Mouse (Mus musculus): ENCODE measurements around the gene Tgfbrap1. TPM values are rescaled to one million over a fixed set of nuclear protein-coding genes. Genes with fewer than 3 reads are reported as not detected.

Tgfbrap1 gene
- total and polyA plus RNA-seq, 2 experiments from 2014 or later, result 4.5 to 8.7 TPM

- TF ChIP-seq CTCF (IDR thresholded peaks at IDR 0.05; ENCODE audit: low read depth) (no peak), EP300 (IDR thresholded peaks at IDR 0.05; ENCODE audit: low read depth) (no peak)
- Histone ChIP-seq H3K36me3 (replicated peaks; ENCODE audit: control insufficient read depth, insufficient read depth, low read length) (peaks cover 41% of the 10 kb centered on the region), H3K4me2 (ENCODE audit: low read depth, low read length) (no peak overlapping the region), H3K4me1 (ENCODE audit: control insufficient read depth, insufficient read depth) (no peaks in the 10 kb centered on the region), H3K27me3 (ENCODE audit: control insufficient read depth, insufficient read depth, low read length) (no peaks in the 10 kb centered on the region), H3K9me3 (replicated peaks; ENCODE audit: control insufficient read depth, low read length) (no peaks in the 10 kb centered on the region), H3K27ac (ENCODE audit: low read depth) (no peak overlapping the region), H3K9ac (replicated peaks; ENCODE audit: low read depth, low read length) (no peak overlapping the region), H3K4me3 (ENCODE audit: low read depth, low read length) (no peak overlapping the region)
- DNase-seq (ENCODE audit: low spot score), result no peak
- ATAC-seq (ENCODE audit: insufficient read depth, low read depth), result no peak
- WGBS, result 72% methylated on average over 5 of the region's 5 CpGs
These were observed 27.7 kb downstream of the Tgfbrap1 start for GRCm38 (mm10) chr1:43070726-43071125.

- TF ChIP-seq EP300 (IDR thresholded peaks at IDR 0.05; ENCODE audit: low read depth) (no peak), CTCF (IDR thresholded peaks at IDR 0.05; ENCODE audit: low read depth) (no peak)
- H3K9me3 ChIP-seq (replicated peaks; ENCODE audit: control insufficient read depth, low read length), result no peaks in the 10 kb centered on the region
- ATAC-seq (ENCODE audit: insufficient read depth, low read depth) (no peak), DNase-seq (ENCODE audit: low spot score) (no peak)
- no peak overlapping the region for H3K4me3 ChIP-seq (ENCODE audit: low read depth, low read length)
- H3K36me3 ChIP-seq (replicated peaks; ENCODE audit: control insufficient read depth, insufficient read depth, low read length), result peaks cover 45% of the 10 kb centered on the region
- H3K4me1 ChIP-seq (ENCODE audit: control insufficient read depth, insufficient read depth), result no peaks in the 10 kb centered on the region
- no peak overlapping the region for H3K27ac ChIP-seq (ENCODE audit: low read depth)
- no peak overlapping the region for H3K9ac ChIP-seq (replicated peaks; ENCODE audit: low read depth, low read length)
- no peaks in the 10 kb centered on the region for H3K27me3 ChIP-seq (ENCODE audit: control insufficient read depth, insufficient read depth, low read length)
- WGBS, result 62% methylated on average over 7 of the region's 7 CpGs
- H3K4me2 ChIP-seq (ENCODE audit: low read depth, low read length), result no peak overlapping the region
These were observed 30.9 kb downstream of the Tgfbrap1 start for GRCm38 (mm10) chr1:43067551-43067950.

- H3K27ac ChIP-seq (ENCODE audit: low read depth), result no peak overlapping the region
- DNase-seq (ENCODE audit: low spot score) (no peak), ATAC-seq (ENCODE audit: insufficient read depth, low read depth) (no peak)
- 82% methylated on average over 8 of the region's 8 CpGs for WGBS
- no peaks in the 10 kb centered on the region for H3K27me3 ChIP-seq (ENCODE audit: control insufficient read depth, insufficient read depth, low read length)
- H3K4me1 ChIP-seq (ENCODE audit: control insufficient read depth, insufficient read depth), result no peaks in the 10 kb centered on the region
- no peak overlapping the region for H3K4me2 ChIP-seq (ENCODE audit: low read depth, low read length)
- H3K9ac ChIP-seq (replicated peaks; ENCODE audit: low read depth, low read length), result no peak overlapping the region
- peaks cover 49% of the 10 kb centered on the region for H3K36me3 ChIP-seq (replicated peaks; ENCODE audit: control insufficient read depth, insufficient read depth, low read length)
- TF ChIP-seq CTCF (IDR thresholded peaks at IDR 0.05; ENCODE audit: low read depth), result no peak
- no peak for TF ChIP-seq EP300 (IDR thresholded peaks at IDR 0.05; ENCODE audit: low read depth)
- no peak overlapping the region for H3K4me3 ChIP-seq (ENCODE audit: low read depth, low read length)
- H3K9me3 ChIP-seq (replicated peaks; ENCODE audit: control insufficient read depth, low read length), result no peaks in the 10 kb centered on the region
These were observed 31.9 kb downstream of the Tgfbrap1 start for GRCm38 (mm10) chr1:43066573-43066972.

GRCm38 (mm10) chr1:43065615-43066310 lies 32.7 kb downstream of the Tgfbrap1 start:
- peak; percentile 83 for ATAC-seq (ENCODE audit: insufficient read depth, low read depth)

GRCm38 (mm10) chr1:43051903-43052302 lies 46.5 kb downstream of the Tgfbrap1 start:
- TF ChIP-seq EP300 (IDR thresholded peaks at IDR 0.05; ENCODE audit: low read depth) (no peak), CTCF (IDR thresholded peaks at IDR 0.05; ENCODE audit: low read depth) (no peak)
- no peak overlapping the region for H3K4me2 ChIP-seq (ENCODE audit: low read depth, low read length)
- peaks cover 70% of the 10 kb centered on the region for H3K36me3 ChIP-seq (replicated peaks; ENCODE audit: control insufficient read depth, insufficient read depth, low read length)
- H3K9ac ChIP-seq (replicated peaks; ENCODE audit: low read depth, low read length), result no peak overlapping the region
- WGBS, result 82% methylated on average over 5 of the region's 5 CpGs
- no peaks in the 10 kb centered on the region for H3K4me1 ChIP-seq (ENCODE audit: control insufficient read depth, insufficient read depth)
- H3K9me3 ChIP-seq (replicated peaks; ENCODE audit: control insufficient read depth, low read length), result no peaks in the 10 kb centered on the region
- no peaks in the 10 kb centered on the region for H3K27me3 ChIP-seq (ENCODE audit: control insufficient read depth, insufficient read depth, low read length)
- H3K27ac ChIP-seq (ENCODE audit: low read depth), result no peak overlapping the region
- ATAC-seq (ENCODE audit: insufficient read depth, low read depth) (no peak), DNase-seq (ENCODE audit: low spot score) (no peak)
- no peak overlapping the region for H3K4me3 ChIP-seq (ENCODE audit: low read depth, low read length)

More at GRCm38 (mm10) chr1:43065615-43066310, 32.7 kb downstream of the Tgfbrap1 start:
- H3K4me3 ChIP-seq (ENCODE audit: low read depth, low read length), result no peak overlapping the region
- WGBS, result 54% methylated on average over 9 of the region's 9 CpGs
- no peaks in the 10 kb centered on the region for H3K4me1 ChIP-seq (ENCODE audit: control insufficient read depth, insufficient read depth)
- H3K27ac ChIP-seq (ENCODE audit: low read depth), result no peak overlapping the region
- TF ChIP-seq CTCF (IDR thresholded peaks at IDR 0.05; ENCODE audit: low read depth) (peak; percentile 91), EP300 (IDR thresholded peaks at IDR 0.05; ENCODE audit: low read depth) (no peak)
- no peaks in the 10 kb centered on the region for H3K9me3 ChIP-seq (replicated peaks; ENCODE audit: control insufficient read depth, low read length)
- H3K4me2 ChIP-seq (ENCODE audit: low read depth, low read length), result no peak overlapping the region
- no peaks in the 10 kb centered on the region for H3K27me3 ChIP-seq (ENCODE audit: control insufficient read depth, insufficient read depth, low read length)
- H3K36me3 ChIP-seq (replicated peaks; ENCODE audit: control insufficient read depth, insufficient read depth, low read length), result peaks cover 53% of the 10 kb centered on the region
- DNase-seq (ENCODE audit: low spot score), result peak; percentile 51
- no peak overlapping the region for H3K9ac ChIP-seq (replicated peaks; ENCODE audit: low read depth, low read length)

- no peak overlapping the region for H3K4me2 ChIP-seq (ENCODE audit: low read depth, low read length)
- TF ChIP-seq CTCF (IDR thresholded peaks at IDR 0.05; ENCODE audit: low read depth) (no peak), EP300 (IDR thresholded peaks at IDR 0.05; ENCODE audit: low read depth) (no peak)
- peaks cover 32% of the 10 kb centered on the region for H3K36me3 ChIP-seq (replicated peaks; ENCODE audit: control insufficient read depth, insufficient read depth, low read length)
- DNase-seq (ENCODE audit: low spot score) (no peak), ATAC-seq (ENCODE audit: insufficient read depth, low read depth) (no peak)
- no peaks in the 10 kb centered on the region for H3K27me3 ChIP-seq (ENCODE audit: control insufficient read depth, insufficient read depth, low read length)
- H3K4me1 ChIP-seq (ENCODE audit: control insufficient read depth, insufficient read depth), result no peaks in the 10 kb centered on the region
- no peak overlapping the region for H3K4me3 ChIP-seq (ENCODE audit: low read depth, low read length)
- H3K9ac ChIP-seq (replicated peaks; ENCODE audit: low read depth, low read length), result no peak overlapping the region
- no peak overlapping the region for H3K27ac ChIP-seq (ENCODE audit: low read depth)
- 86% methylated on average over 10 of the region's 10 CpGs for WGBS
- no peaks in the 10 kb centered on the region for H3K9me3 ChIP-seq (replicated peaks; ENCODE audit: control insufficient read depth, low read length)
These were observed 50.6 kb downstream of the Tgfbrap1 start for GRCm38 (mm10) chr1:43047811-43048210.
